Mouse (Mus musculus) embryonic facial prominence, embryonic 13.5 days (tissue): ENCODE results near the gene Gm6337. TPM values are rescaled to one million over a fixed set of nuclear protein-coding genes. Genes with fewer than 3 reads are reported as not detected.
"Not testable (repeated sequence)": the region's sequence is repeated elsewhere in the genome, so short reads cannot be mapped to it uniquely, and the experiment has no call there.

Source experiments
- ATAC-seq: fragments of 200-750 bp; cut with Nextera tagmentation; 2 replicates; pipeline ENCODE4 v1.8.0; 2017; ENCODE audit warnings: low read depth; ENCODE audit not compliant: insufficient number of reproducible peaks, insufficient read depth, low FRiP score, low TSS enrichment
- H3K27ac ChIP-seq: fragments of 300-500 bp; sonication (generic); 2 replicates; pipeline ENCODE4 v1.5.1; 2015; ENCODE audit warnings: moderate library complexity, mild to moderate bottlenecking, inconsistent platforms
- H3K27me3 ChIP-seq: fragments of 300-500 bp; sonication (generic); 2 replicates; pipeline ENCODE4 v1.6.1; 2015; ENCODE audit warnings: mild to moderate bottlenecking, inconsistent platforms
- H3K36me3 ChIP-seq: fragments of 300-500 bp; sonication (generic); 2 replicates; pipeline ENCODE4 v1.6.1; 2015; ENCODE audit warnings: mild to moderate bottlenecking, inconsistent platforms
- H3K4me1 ChIP-seq: fragments of 300-500 bp; sonication (generic); 2 replicates; pipeline ENCODE4 v1.6.1; 2015; ENCODE audit warnings: inconsistent platforms
- H3K4me2 ChIP-seq: fragments of 300-500 bp; sonication (generic); 2 replicates; pipeline ENCODE4 v1.6.1; 2015; ENCODE audit warnings: moderate library complexity, mild to moderate bottlenecking, inconsistent platforms
- H3K4me3 ChIP-seq: fragments of 300-500 bp; sonication (generic); 2 replicates; pipeline ENCODE4 v1.5.1; 2015; ENCODE audit warnings: mild to moderate bottlenecking, inconsistent platforms
- H3K9ac ChIP-seq: fragments of 300-500 bp; sonication (generic); 2 replicates; pipeline ENCODE4 v1.6.1; 2015; ENCODE audit warnings: mild to moderate bottlenecking, inconsistent platforms
- H3K9me3 ChIP-seq: fragments of 300-500 bp; sonication (generic); 2 replicates; pipeline ENCODE4 v1.6.1; 2016; ENCODE audit warnings: inconsistent platforms
- WGBS: fragments of 180-500 bp; shearing (Covaris S2); methylation state at CpG from one replicate; pipeline ENCODE4 v1.1.7; 2015; ENCODE audit warnings: mixed read lengths; 5-methylcytosine and 5-hydroxymethylcytosine counted together
- polyA plus RNA-seq: library from polyadenylated mRNA; unstranded; fragments of >200 nt; fragmentation: Nextera tagmentation; extraction: Ambion mirVana; gene quantifications from 2 replicates; pipeline ENCODE4 v1.2.1, GENCODE M21; 2015

Gene Gm6337
- polyA plus RNA-seq = not detected in 2 replicates

DNA sequence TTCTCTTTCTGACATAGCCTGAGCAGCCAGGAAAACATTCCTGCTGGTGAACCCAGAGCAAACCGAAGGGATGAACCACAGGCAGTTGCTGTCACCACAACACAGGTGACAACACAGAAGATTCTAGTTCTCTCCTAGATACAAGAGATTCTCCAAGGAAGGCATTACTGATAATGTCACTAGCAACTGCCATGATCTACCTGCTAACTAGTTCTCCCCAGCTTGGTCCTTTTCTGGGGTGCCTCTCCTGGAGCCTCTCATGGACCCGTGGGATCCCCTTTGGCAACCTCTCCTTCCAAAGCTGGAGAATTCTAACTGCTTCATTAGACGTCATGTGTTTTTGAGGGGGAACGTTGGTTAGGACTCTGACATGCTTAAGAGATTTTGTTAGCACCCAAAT, at the start of gene Gm6337:
TSS of gene Gm6337 (minus strand) at position 101 of the 400 bp plus-strand sequence.
- not testable (repeated sequence) for H3K27ac ChIP-seq, H3K36me3 ChIP-seq, ATAC-seq, H3K9ac ChIP-seq, H3K4me2 ChIP-seq, H3K4me1 ChIP-seq, H3K27me3 ChIP-seq, H3K4me3 ChIP-seq, H3K9me3 ChIP-seq
- WGBS = 88% methylated on average over 4 of the region's 4 CpGs

DNA sequence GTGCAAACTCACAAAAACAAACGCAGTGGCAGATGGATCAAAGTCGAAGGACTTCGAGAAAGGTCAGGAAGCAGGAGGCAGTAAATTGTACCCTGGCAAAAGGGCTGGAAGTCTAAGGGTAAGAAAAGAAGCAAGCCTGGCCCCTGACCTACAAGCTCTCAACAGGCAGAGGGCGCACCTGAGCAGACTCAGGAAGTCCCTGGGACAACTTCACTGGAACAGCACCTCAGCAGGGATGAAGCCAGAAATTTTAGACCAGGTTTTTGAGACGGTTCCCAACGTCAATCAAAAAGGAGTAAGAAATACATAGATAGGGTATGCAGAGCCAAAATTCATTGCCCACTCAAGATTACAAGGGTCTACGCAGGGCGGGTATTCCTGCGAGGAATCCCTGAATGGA, 49.4 kb upstream of the Gm6337 start:
- not testable (repeated sequence) for H3K36me3 ChIP-seq, H3K9ac ChIP-seq, ATAC-seq, H3K27ac ChIP-seq, H3K27me3 ChIP-seq, H3K9me3 ChIP-seq, H3K4me1 ChIP-seq
- 6% methylated on average over 9 of the region's 9 CpGs for WGBS
- Histone ChIP-seq H3K4me3 (peak overlapping the region; percentile 43), H3K4me2 (peak overlapping the region; percentile 55)

DNA sequence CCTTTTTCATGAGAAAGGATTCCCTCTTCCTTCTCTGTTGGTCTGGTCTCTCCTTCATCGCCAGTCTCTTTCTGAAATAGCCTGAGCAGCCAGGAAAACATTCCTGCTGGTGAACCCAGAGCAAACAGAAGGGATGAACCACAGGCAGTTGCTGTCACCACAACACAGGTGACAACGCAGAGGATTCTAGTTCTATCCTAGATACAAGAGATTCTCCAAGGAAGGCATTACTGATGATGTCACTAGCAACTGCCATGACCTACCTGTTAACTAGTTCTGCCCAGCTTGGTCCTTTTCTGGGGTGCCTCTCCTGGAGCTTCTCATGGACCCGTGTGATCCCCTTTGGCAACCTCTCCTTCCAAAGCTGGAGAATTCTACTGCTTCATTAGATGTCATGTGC, 35.8 kb upstream of the Gm6337 start, which contains the start of gene Gm8206:
TSS of gene Gm8206 (minus strand) at position 101 of the 400 bp plus-strand sequence.
- H3K27ac ChIP-seq, H3K4me1 ChIP-seq, H3K27me3 ChIP-seq, ATAC-seq, H3K9me3 ChIP-seq, H3K36me3 ChIP-seq, H3K4me3 ChIP-seq, H3K9ac ChIP-seq, H3K4me2 ChIP-seq: not testable (repeated sequence)
- 90% methylated on average over 3 of the region's 3 CpGs for WGBS

Other genes starting within 250 kb of the Gm6337 start
- gene Gm3424, start 227.9 kb downstream of the Gm6337 start, polyA plus RNA-seq = not detected in 2 replicates
- gene Gm8237, start 177.9 kb downstream of the Gm6337 start, polyA plus RNA-seq = not detected in 2 replicates
- gene Gm3248, start 96.5 kb downstream of the Gm6337 start, polyA plus RNA-seq = 0.28 and 0.30 TPM in 2 replicates
- gene Gm3453, start 79.1 kb downstream of the Gm6337 start, polyA plus RNA-seq = not detected in 2 replicates
- gene Gm8206, start 35.7 kb upstream of the Gm6337 start, polyA plus RNA-seq = 0.98 and 2.1 TPM in 2 replicates
- 1.6 and 2.2 TPM in 2 replicates for gene Gm3468, start 50.4 kb upstream of the Gm6337 start, polyA plus RNA-seq
- not detected in 2 replicates for gene Gm3476, start 67.5 kb upstream of the Gm6337 start, polyA plus RNA-seq
- not detected in 2 replicates for gene Gm21560, start 161.0 kb upstream of the Gm6337 start, polyA plus RNA-seq
- gene Gm3411, start 229.0 kb upstream of the Gm6337 start, polyA plus RNA-seq = 1.3 and 1.7 TPM in 2 replicates
- gene Gm21103, start 246.6 kb upstream of the Gm6337 start, polyA plus RNA-seq = not detected in 2 replicates